Mouse (Mus musculus): Measurements from ENCODE around the gene Ube2cbp. TPM values are rescaled to one million over a fixed set of nuclear protein-coding genes. Genes with fewer than 3 reads are reported as not detected.

Ube2cbp gene
- total RNA-seq, 2 experiments from 2014 or later = 1.5 to 1.9 TPM

DNA sequence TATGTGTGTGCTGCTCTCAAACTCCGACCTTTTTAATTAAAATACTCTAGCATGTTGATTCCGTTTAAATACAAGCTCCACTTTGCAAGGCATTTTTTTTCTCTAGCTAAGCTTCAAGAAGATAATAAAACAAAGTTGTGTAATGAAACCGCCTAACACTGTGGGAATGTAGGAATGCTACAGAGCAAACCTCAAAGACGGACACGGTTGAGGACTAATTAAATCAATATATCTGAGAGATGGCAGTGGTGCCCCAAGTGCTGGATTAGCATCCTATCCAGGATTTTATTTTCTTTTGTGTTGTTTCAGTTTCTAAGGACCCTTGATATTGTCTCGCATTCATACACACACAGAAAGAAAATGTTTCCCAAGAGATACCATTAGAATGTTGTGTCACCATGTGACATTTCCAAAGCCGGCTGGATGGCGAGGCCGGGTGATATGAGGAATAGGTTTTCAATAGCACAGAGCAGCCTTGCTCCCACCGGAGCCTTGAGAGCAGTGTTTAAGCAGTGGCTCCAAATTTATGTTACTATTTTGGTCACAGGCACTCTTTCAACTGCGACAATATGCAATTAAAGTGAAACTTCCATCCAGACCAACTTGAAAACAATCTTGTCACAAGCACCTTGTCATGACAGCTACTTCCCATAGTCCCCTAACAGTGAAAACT, 26.3 kb downstream of the Ube2cbp start:
- no peak for DNase-seq

GRCm38 (mm10) chr9:86436608-86437007, 28.1 kb downstream of the Ube2cbp start:
- intact Hi-C loops (cut with DNase I) = no loop called here
- DNase-seq = no peak

More for the DNA sequence above, 26.3 kb downstream of the Ube2cbp start:
- intact Hi-C loops (cut with DNase I) = no loop called here

- intact Hi-C loops (cut with DNase I) = no loop called here
- DNase-seq = no peak
Measured at GRCm38 (mm10) chr9:86435510-86435909, 29.2 kb downstream of the Ube2cbp start.

DNA sequence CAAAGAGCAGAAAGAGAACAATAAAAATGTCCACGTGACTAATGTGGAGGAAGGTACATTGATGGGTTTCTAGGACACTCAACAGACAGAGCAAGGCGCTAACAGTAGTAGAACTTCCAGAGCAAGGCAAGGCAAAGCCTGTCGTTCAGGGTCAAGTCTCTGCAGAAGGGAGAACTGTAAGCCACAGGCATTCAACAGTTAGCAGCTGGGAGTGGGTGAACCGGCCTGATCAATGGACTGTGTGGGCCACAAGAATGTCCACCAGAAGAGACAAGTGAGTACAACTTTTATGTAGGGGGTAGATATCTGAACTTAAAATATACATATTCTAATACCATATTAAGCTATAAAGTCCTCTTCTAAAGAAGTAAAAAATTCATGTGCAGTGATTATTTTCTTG, 41.4 kb downstream of the Ube2cbp start:
- intact Hi-C loops (cut with DNase I) = no loop called here

GRCm38 (mm10) chr9:86419366-86419765, 45.4 kb downstream of the Ube2cbp start:
- no peak for DNase-seq
- intact Hi-C loops (cut with DNase I) = no loop called here

More for the DNA sequence above, 41.4 kb downstream of the Ube2cbp start:
- DNase-seq = no peak

GRCm38 (mm10) chr9:86417971-86418370, 46.8 kb downstream of the Ube2cbp start:
- no peak for DNase-seq
- intact Hi-C loops (cut with DNase I) = no loop called here

DNA sequence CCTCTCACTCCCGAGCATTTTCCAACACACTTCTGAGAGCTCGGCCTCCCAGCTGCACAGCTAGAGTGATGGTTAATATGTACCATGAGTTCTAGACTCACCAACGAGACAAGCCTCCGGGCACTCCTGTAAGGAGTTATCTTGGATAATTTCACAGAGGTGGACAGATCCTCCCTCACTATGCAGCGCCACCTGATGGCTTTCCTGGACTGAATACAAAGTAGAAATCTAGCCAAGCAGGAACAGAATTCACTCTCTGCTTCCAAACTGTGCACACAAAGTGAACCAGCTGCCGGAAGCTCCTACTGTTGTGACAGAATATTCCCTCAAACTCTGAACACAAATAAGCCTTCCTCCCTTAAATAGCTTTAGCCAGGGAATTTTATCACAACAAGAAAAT, 69.0 kb downstream of the Ube2cbp start:
- intact Hi-C loops (cut with DNase I) = no loop called here
- no peak for DNase-seq

GRCm38 (mm10) chr9:86395012-86395411, 69.7 kb downstream of the Ube2cbp start:
- no peak for DNase-seq
- intact Hi-C loops (cut with DNase I) = no loop called here

DNA sequence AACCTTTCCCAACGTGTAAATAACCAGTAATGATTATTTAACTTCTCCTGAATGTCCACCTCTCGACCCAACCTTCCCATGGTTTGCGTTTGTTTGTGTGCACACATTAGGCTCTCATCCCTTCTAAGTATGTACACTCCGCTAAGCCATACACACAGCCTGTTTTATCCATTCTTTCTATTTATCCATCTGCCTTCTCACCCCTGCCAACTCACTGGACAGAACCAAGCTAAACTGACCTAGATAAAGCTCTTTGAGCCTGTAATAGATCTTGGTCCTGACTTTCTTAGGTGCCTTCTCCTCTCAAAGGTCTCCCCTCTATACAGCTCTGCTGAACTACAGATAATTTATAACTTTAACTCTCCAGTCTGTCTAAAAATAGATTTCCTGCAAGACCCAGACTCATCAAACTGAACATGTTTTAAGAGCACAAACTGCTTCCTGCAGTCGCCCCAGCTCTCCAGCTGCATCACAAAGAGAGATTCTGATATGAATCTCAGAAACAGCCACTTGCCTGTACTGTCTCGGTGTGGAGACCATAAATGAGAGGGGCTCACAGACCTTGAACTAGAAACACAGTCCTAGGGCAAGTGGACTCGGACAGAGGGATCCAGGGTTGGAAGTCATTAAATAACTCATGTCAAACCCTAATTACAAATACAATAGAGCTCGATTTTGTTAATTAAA, 71.0 kb downstream of the Ube2cbp start:
- DNase-seq = no peak
- intact Hi-C loops (cut with DNase I) = no loop called here

GRCm38 (mm10) chr9:86391467-86391866, 73.3 kb downstream of the Ube2cbp start:
- intact Hi-C loops (cut with DNase I) = no loop called here
- DNase-seq = no peak

- intact Hi-C loops (cut with DNase I) = no loop called here
- no peak for DNase-seq
Measured at GRCm38 (mm10) chr9:86390713-86391112, 74.0 kb downstream of the Ube2cbp start.

- intact Hi-C loops (cut with DNase I) = no loop called here
- no peak for DNase-seq
Measured at GRCm38 (mm10) chr9:86388538-86388937, 76.2 kb downstream of the Ube2cbp start.

GRCm38 (mm10) chr9:86376923-86377322, 87.8 kb downstream of the Ube2cbp start:
- DNase-seq = no peak
- intact Hi-C loops (cut with DNase I) = no loop called here

- DNase-seq = no peak
- intact Hi-C loops (cut with DNase I) = no loop called here
Measured at GRCm38 (mm10) chr9:86372783-86373567, 91.8 kb downstream of the Ube2cbp start.

DNA sequence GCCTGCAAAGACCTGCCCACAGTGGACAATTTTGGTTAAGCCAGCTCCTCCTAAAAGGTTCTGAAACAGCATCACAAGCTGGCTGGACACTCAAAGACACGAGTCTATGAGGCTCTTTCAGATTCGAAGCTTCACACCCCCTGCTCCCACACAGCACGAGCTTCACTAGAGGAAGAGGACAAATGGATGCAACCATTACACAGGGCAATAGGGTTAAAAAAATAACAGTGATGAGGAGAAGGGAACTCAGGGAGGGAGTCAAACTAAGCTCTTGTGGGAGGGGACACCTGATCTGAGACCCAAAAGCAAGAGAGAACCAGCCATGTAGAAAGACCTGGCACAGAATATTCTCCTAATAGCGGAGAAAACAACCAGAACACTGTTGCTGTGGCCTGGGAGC, 95.5 kb downstream of the Ube2cbp start:
- DNase-seq = no peak
- intact Hi-C loops (cut with DNase I) = no loop called here

- no peak for DNase-seq
- intact Hi-C loops (cut with DNase I) = no loop called here
Measured at GRCm38 (mm10) chr9:86360536-86360935, 104.2 kb downstream of the Ube2cbp start.

- no peak for DNase-seq
- intact Hi-C loops (cut with DNase I) = no loop called here
Measured at GRCm38 (mm10) chr9:86355851-86356250, 108.9 kb downstream of the Ube2cbp start.

DNA sequence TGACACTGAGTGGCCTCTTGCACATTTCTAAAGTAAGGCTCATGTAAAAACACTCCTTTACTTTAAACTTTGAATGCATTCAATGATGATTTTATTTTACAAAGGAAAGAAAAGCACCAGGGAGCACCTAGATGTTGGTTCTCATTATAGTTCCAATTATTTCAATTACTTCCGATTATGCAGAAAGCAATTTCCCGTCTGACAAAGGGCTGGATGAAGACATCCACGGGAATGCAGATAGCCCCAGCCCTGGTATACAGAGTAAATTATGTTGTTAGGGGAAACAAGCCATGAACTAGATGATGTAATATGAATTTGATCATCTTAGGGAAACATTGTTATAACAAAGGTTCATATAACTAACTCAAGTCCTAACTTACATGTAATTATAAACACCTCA, 113.3 kb downstream of the Ube2cbp start:
- intact Hi-C loops (cut with DNase I) = no loop called here
- DNase-seq = no peak

- DNase-seq = no peak
- intact Hi-C loops (cut with DNase I) = no loop called here
Measured at GRCm38 (mm10) chr9:86336792-86337191, 128.0 kb downstream of the Ube2cbp start.

DNA sequence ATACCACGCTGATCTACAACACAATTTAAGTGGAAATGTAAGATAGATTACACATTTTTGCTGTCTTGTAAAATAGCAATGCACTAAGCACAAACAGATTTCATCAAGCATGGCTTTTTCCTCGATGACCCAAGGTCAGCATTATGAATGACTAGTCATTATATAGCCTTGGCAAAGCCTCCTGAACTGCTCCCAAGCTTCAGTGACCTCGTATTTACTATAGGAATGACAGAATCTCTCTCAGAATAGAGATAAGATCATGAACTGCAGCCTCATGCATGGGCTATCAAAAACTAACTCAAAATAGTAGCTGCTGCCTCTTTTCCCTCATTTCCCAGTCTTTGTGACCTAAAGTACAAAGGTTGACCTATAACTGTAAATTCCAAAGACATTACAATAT, 128.4 kb downstream of the Ube2cbp start:
- no peak for DNase-seq

DNA sequence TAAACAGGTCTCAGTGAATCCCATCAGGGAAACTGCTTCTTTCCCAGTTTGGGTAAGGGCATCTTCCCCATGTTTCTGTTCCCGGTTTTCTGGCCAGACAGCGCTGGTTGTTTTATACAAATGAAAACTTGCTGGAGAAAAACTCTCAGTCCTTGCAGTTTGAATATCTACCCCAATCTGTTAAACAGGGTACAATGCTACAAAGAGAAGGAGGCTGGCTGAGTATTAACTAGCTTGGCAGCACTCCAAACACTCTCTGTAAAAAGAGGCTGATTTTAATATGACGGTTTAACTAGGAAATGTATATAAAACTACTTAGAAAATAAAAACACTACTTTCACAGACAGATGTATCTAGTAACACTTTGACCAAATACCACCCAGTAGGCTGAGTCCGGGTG, 129.2 kb downstream of the Ube2cbp start:
- DNase-seq = no peak
- intact Hi-C loops (cut with DNase I) = no loop called here

More for the DNA sequence above, 128.4 kb downstream of the Ube2cbp start:
- intact Hi-C loops (cut with DNase I) = no loop called here

- intact Hi-C loops (cut with DNase I) = no loop called here
Measured at GRCm38 (mm10) chr9:86334357-86334756, 130.4 kb downstream of the Ube2cbp start.

More at GRCm38 (mm10) chr9:86334357-86334756, 130.4 kb downstream of the Ube2cbp start:
- DNase-seq = no peak
